Mouse (Mus musculus) myocyte (in vitro differentiated cells): ENCODE data around the gene Hcrtr2.

Experiments used
- CEBPB ChIP-seq: IDR thresholded peaks from 2 replicates; pipeline ENCODE4 v1.6.1; 2011; ENCODE audit warnings: mild to moderate bottlenecking, moderate library complexity; ENCODE audit not compliant: poor library complexity, insufficient read depth, severe bottlenecking
- E2F4 ChIP-seq: IDR thresholded peaks from one replicate; pipeline ENCODE4 v1.6.1; 2011; ENCODE audit warnings: mild to moderate bottlenecking, control low read depth, moderate library complexity; ENCODE audit not compliant: insufficient read depth
- MYOD1 ChIP-seq, 3 experiments: IDR thresholded peaks; one replicate each; pipeline ENCODE4 v1.6.1; 2011; ENCODE audit warnings: control low read depth in 2 of 3, low read depth in 2 of 3, mild to moderate bottlenecking in 2 of 3, moderate library complexity in 1 of 3; ENCODE audit not compliant: insufficient read length in 2 of 3, control insufficient read depth in 1 of 3
- POLR2A ChIP-seq: IDR thresholded peaks from one replicate; pipeline ENCODE4 v1.6.1; 2011; ENCODE audit warnings: low read depth, mild to moderate bottlenecking, control low read depth, moderate library complexity; ENCODE audit not compliant: insufficient read length
- POLR2AphosphoS2 ChIP-seq: IDR thresholded peaks from one replicate; pipeline ENCODE4 v1.6.1; 2011; ENCODE audit warnings: low read depth, control low read depth; ENCODE audit not compliant: insufficient read length
- USF1 ChIP-seq: IDR thresholded peaks from one replicate; pipeline ENCODE4 v1.6.1; 2011; ENCODE audit warnings: low read depth, mild to moderate bottlenecking, control low read depth, moderate library complexity

DNA sequence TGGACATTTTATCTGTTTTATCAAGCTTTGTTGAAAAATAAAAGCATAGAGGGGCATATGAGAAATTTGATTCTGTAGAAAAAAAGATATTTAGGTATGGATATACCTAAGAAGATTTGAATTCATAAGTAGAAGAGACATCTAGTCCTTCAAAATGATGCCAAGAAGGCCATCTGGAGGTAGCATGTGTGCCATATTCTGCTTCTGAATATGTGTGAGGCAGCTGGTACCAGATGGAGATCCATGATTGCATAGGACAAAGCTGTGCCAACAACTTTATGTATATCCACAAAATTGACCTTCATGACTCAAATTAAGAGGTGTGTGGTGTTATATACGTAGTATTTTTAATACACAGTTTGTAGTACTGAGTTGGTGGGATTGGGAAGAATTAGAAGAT, 7.4 kb upstream of the Hcrtr2 start:
- TF ChIP-seq POLR2A (no peak), E2F4 (no peak), MYOD1 (IDR thresholded peaks at IDR 0.05; ENCODE audit: control insufficient read depth in 1 of 3, insufficient read length in 2 of 3, low read depth in 2 of 3) (no peak), POLR2AphosphoS2 (no peak), CEBPB (no peak), USF1 (no peak)
